Mouse (Mus musculus): Measurements from ENCODE around the gene Hadh.

DNA sequence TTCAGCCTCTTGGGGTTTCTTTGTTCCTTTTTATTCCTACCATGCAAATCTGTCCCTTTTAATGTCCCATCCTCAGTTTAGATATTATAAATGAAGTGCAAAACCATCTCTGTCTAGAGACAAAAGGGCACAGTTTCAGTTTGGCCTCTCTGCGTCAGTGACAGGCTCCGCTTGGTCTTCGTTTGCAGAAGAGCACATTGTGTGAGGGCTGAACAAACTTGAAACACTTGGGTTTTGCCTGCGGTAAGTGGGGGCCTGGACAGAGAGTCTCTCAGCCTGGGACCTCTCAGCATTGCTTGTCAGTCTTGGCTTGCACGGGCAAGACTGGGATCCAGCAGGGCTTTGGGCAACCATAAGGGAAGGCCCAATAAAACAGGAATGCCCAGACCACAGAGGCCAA, 85.7 kb downstream of the Hadh start:
- TF ChIP-seq TAL1 (conservative IDR thresholded peaks at IDR 0.05; ENCODE audit: low read depth, low read length) (no peak), GATA1 (IDR thresholded peaks at IDR 0.05; ENCODE audit: borderline replicate concordance, low read length) (no peak)
